Mouse (Mus musculus): Measurements from ENCODE around the gene Nefh. TPM values are rescaled to one million over a fixed set of nuclear protein-coding genes. Genes with fewer than 3 reads are reported as not detected.

The Nefh gene
- total and polyA plus RNA-seq, 2 experiments from 2014 or later: 8.3 to 13.0 TPM

DNA sequence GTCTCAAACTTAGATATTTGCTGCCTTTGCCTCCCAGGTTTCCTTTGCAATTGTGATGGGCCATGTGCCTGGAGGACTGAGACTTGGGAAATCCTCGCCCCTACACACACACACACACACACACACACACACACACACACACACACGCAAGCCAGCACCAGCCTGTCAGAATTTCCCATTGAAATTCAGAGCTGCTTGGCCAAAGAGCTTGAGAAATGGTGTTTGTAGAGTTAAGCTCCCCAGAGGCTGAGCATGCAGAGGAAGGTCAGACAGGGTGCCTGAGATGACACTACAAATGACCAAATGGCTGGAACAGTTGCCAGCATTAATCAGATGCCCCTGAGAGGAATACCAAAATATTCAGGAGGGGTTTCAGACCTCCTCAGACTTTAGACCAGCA, 18.5 kb upstream of the Nefh start:
- ATAC-seq (ENCODE audit: low FRiP score) (no peak), DNase-seq (ENCODE audit: low spot score) (no peak)
- no peaks in the 10 kb centered on the region for H3K9me3 ChIP-seq (ENCODE audit: low read length)
- no peak for TF ChIP-seq CTCF (IDR thresholded peaks at IDR 0.05)
- H3K4me2 ChIP-seq (ENCODE audit: low read depth, low read length, poor library complexity, severe bottlenecking): no peak overlapping the region
- H3K27me3 ChIP-seq (ENCODE audit: insufficient read depth, low read length): no peaks in the 10 kb centered on the region
- H3K4me3 ChIP-seq (ENCODE audit: low read depth, low read length): no peak overlapping the region
- H3K36me3 ChIP-seq (ENCODE audit: insufficient read depth, low read length): no peaks in the 10 kb centered on the region
- 50% methylated on average over 2 of the region's 2 CpGs for WGBS
- no peaks in the 10 kb centered on the region for H3K4me1 ChIP-seq (ENCODE audit: insufficient read depth, low read length)
- no peak overlapping the region for H3K27ac ChIP-seq (ENCODE audit: low read depth, low read length)
- no peak overlapping the region for H3K9ac ChIP-seq (replicated peaks; ENCODE audit: low read length, poor library complexity, severe bottlenecking)

DNA sequence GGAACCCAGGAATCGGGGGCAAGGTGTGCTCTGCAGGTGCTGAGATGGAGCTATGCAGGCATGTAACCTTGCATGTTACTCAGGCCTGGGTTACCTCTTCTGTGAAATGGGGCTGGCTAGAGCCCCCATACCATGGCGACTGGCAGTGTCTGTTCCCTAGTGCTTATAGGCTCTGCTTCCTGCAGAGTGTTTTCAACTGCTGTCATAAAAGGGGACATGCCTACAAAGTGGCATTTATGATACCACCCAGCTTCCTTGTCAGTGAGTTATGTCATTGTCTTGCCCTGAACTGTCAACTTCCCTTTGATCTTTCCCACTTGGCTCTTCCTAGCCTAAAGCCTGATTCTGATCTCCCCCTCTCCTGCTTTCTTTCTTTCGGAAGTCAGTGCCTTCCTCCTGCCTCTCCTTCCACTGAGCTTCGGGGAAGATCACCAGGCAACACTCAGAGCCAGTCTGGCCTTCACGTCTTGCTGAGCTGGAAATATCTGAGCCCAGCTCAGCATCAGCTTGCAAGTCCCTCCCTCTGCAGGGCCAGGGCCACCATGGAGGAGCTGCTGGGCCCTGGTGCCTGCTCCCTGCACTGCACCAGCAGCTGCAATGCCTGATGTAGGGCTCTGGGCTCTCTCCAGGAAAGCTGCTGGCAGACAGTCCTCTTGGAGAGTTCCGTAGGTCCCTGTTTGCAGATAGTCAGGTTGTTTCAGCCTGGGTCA, 15.4 kb upstream of the Nefh start:
- DNase-seq (ENCODE audit: low spot score): no peak
- no peak for ATAC-seq (ENCODE audit: low FRiP score)
- no peak for TF ChIP-seq CTCF (IDR thresholded peaks at IDR 0.05)
- H3K27me3 ChIP-seq (ENCODE audit: insufficient read depth, low read length): no peaks in the 10 kb centered on the region
- no peaks in the 10 kb centered on the region for H3K9me3 ChIP-seq (ENCODE audit: low read length)
- WGBS: 51% methylated on average over 6 of the region's 6 CpGs
- no peaks in the 10 kb centered on the region for H3K4me1 ChIP-seq (ENCODE audit: insufficient read depth, low read length)
- no peak overlapping the region for H3K4me2 ChIP-seq (ENCODE audit: low read depth, low read length, poor library complexity, severe bottlenecking)
- no peak overlapping the region for H3K4me3 ChIP-seq (ENCODE audit: low read depth, low read length)
- no peak overlapping the region; the same call in 1 of the 2 replicates for H3K9ac ChIP-seq (replicated peaks; ENCODE audit: low read length, poor library complexity, severe bottlenecking)
- H3K27ac ChIP-seq (ENCODE audit: low read depth, low read length): no peak overlapping the region
- H3K36me3 ChIP-seq (ENCODE audit: insufficient read depth, low read length): no peaks in the 10 kb centered on the region

DNA sequence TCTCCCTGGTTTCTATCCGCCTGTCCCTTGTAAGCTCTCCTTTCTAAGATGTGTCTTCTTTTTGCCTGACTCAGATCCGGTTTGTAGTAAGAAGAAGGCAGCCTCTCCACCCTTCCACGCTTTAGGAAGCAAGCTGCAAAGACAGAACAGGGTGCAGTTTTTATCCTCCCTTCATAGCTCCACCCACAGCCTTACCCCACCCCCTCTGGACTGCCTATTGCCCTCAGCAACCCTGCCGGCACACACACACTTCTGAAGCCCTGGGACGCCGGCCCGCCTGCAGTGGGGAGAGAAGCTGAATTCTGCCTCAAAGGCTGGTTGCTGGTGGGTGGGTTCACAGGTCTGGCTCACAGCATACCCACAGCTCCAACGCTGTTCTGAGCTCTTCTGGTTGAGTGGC, 6.1 kb upstream of the Nefh start:
- no peak for TF ChIP-seq CTCF (IDR thresholded peaks at IDR 0.05)
- peaks cover 15% of the 10 kb centered on the region for H3K27me3 ChIP-seq (ENCODE audit: insufficient read depth, low read length)
- H3K4me3 ChIP-seq (ENCODE audit: low read depth, low read length): no peak overlapping the region
- no peaks in the 10 kb centered on the region for H3K9me3 ChIP-seq (ENCODE audit: low read length)
- 5% methylated on average over 8 of the region's 8 CpGs for WGBS
- H3K4me1 ChIP-seq (ENCODE audit: insufficient read depth, low read length): 0 out of 2 replicates have a peak, but pooled peaks cover 10% of the 10 kb centered on the region
- H3K36me3 ChIP-seq (ENCODE audit: insufficient read depth, low read length): no peaks in the 10 kb centered on the region
- no peak overlapping the region for H3K4me2 ChIP-seq (ENCODE audit: low read depth, low read length, poor library complexity, severe bottlenecking)
- no peak overlapping the region for H3K27ac ChIP-seq (ENCODE audit: low read depth, low read length)
- ATAC-seq (ENCODE audit: low FRiP score): no peak
- H3K9ac ChIP-seq (replicated peaks; ENCODE audit: low read length, poor library complexity, severe bottlenecking): no peak overlapping the region
- DNase-seq (ENCODE audit: low spot score): no peak

DNA sequence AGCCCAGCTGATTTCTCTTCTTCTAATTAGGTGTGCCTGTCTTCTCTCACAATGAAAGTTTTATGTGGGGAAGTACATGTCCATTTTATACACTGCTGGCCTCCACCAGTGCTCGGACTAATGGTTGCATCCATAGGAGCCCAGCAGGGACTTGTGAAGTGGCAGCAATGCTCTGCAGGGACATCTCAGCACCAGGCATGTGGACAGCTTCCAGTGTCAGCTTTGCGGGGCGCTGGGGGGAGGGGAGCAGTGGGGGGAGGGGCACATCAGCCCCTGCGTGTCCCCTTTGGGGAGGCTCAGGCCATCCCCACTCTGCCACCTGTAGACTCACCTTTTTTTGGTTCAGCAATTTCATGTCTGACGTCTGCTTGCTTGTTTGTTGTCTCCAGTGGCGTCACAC, 5.5 kb upstream of the Nefh start:
- no peaks in the 10 kb centered on the region for H3K36me3 ChIP-seq (ENCODE audit: insufficient read depth, low read length)

GRCm38 (mm10) chr11:4949256-4950044, 1.6 kb upstream of the Nefh start:
- Histone ChIP-seq H3K4me1 (ENCODE audit: insufficient read depth, low read length) (0 out of 2 replicates have a peak, but pooled peaks cover 10% of the 10 kb centered on the region), H3K27me3 (ENCODE audit: insufficient read depth, low read length) (peaks cover 23% of the 10 kb centered on the region)

More for the DNA sequence above, 5.5 kb upstream of the Nefh start:
- TF ChIP-seq CTCF (IDR thresholded peaks at IDR 0.05): no peak
- H3K27ac ChIP-seq (ENCODE audit: low read depth, low read length): no peak overlapping the region
- ATAC-seq (ENCODE audit: low FRiP score): no peak
- no peaks in the 10 kb centered on the region for H3K9me3 ChIP-seq (ENCODE audit: low read length)
- 5% methylated on average over 5 of the region's 6 CpGs for WGBS
- peaks cover 18% of the 10 kb centered on the region for H3K27me3 ChIP-seq (ENCODE audit: insufficient read depth, low read length)
- H3K9ac ChIP-seq (replicated peaks; ENCODE audit: low read length, poor library complexity, severe bottlenecking): no peak overlapping the region
- no peak overlapping the region for H3K4me2 ChIP-seq (ENCODE audit: low read depth, low read length, poor library complexity, severe bottlenecking)
- no peak for DNase-seq (ENCODE audit: low spot score)
- H3K4me3 ChIP-seq (ENCODE audit: low read depth, low read length): no peak overlapping the region
- 0 out of 2 replicates have a peak, but pooled peaks cover 10% of the 10 kb centered on the region for H3K4me1 ChIP-seq (ENCODE audit: insufficient read depth, low read length)

DNA sequence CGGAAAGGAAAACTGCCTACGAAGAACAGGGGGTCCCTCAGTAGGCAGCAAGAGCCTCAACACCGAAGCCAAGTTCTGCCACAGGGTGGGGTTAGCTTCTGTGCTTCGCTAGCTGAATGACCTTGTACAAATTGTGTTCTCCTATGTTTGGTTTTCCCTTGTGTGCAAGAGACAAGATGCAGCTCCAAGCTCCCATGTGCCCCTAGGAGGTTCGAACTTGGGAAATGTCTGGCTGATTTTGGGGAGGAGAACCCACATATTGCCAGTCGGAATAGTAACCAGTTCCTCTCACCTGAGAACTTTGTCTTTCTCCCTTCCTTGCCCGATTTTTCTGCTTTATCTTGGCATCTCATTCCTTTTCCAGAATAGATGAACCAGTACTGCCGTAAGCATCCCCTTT, 928 bp upstream of the Nefh start:
- peak; percentile 17 for TF ChIP-seq CTCF (IDR thresholded peaks at IDR 0.05)
- DNase-seq (ENCODE audit: low spot score) (no peak), ATAC-seq (ENCODE audit: low FRiP score) (no peak)
- Histone ChIP-seq H3K27ac (ENCODE audit: low read depth, low read length) (no peak overlapping the region), H3K36me3 (ENCODE audit: insufficient read depth, low read length) (no peaks in the 10 kb centered on the region), H3K9ac (replicated peaks; ENCODE audit: low read length, poor library complexity, severe bottlenecking) (peak overlapping the region; percentile 79), H3K4me3 (ENCODE audit: low read depth, low read length) (peak overlapping the region; percentile 84), H3K4me1 (ENCODE audit: insufficient read depth, low read length) (0 out of 2 replicates have a peak, but pooled peaks cover 10% of the 10 kb centered on the region), H3K4me2 (ENCODE audit: low read depth, low read length, poor library complexity, severe bottlenecking) (peak overlapping the region; percentile 78), H3K27me3 (ENCODE audit: insufficient read depth, low read length) (peaks cover 23% of the 10 kb centered on the region), H3K9me3 (ENCODE audit: low read length) (no peaks in the 10 kb centered on the region)
- 27% methylated on average over 8 of the region's 8 CpGs for WGBS

More at GRCm38 (mm10) chr11:4949256-4950044, 1.6 kb upstream of the Nefh start:
- Histone ChIP-seq H3K4me3 (ENCODE audit: low read depth, low read length) (peak overlapping the region; percentile 84), H3K9me3 (ENCODE audit: low read length) (no peaks in the 10 kb centered on the region), H3K36me3 (ENCODE audit: insufficient read depth, low read length) (no peaks in the 10 kb centered on the region), H3K27ac (ENCODE audit: low read depth, low read length) (no peak overlapping the region), H3K4me2 (ENCODE audit: low read depth, low read length, poor library complexity, severe bottlenecking) (peak overlapping the region; percentile 78), H3K9ac (replicated peaks; ENCODE audit: low read length, poor library complexity, severe bottlenecking) (peak overlapping the region; percentile 79)
- 6% methylated on average over 23 of the region's 23 CpGs for WGBS
- ATAC-seq (ENCODE audit: low FRiP score) (no peak), DNase-seq (ENCODE audit: low spot score) (peak; percentile 38)
- peak; percentile 25; the same call in 1 of the 2 replicates for TF ChIP-seq CTCF (IDR thresholded peaks at IDR 0.05)
